Mouse (Mus musculus) small intestine, adult 2 months (tissue): ENCODE data around the gene Col5a3.

Experiments
- CTCF ChIP-seq: fragments of 200-500 bp; IDR thresholded peaks from 2 replicates; pipeline ENCODE4 v1.5.1; 2012; ENCODE audit warnings: low read depth, mild to moderate bottlenecking, control low read depth, inconsistent platforms, low read length, moderate library complexity, mixed read lengths; ENCODE audit not compliant: insufficient replicate concordance, insufficient read length; ENCODE audit errors: extremely low read depth
- POLR2A ChIP-seq: fragments of 200-500 bp; IDR thresholded peaks from 2 replicates; pipeline ENCODE4 v1.6.1; 2012; ENCODE audit warnings: low read depth, mild to moderate bottlenecking, control low read depth, inconsistent platforms, low read length, moderate library complexity

- no peak for TF ChIP-seq CTCF
- no peak for TF ChIP-seq POLR2A
These were observed 54.1 kb downstream of the Col5a3 start for GRCm38 (mm10) chr9:20760813-20761212.
